Mouse (Mus musculus): ENCODE data around the gene Birc5.

GRCm38 (mm10) chr11:117810401-117811046 lies 38.5 kb upstream of the Birc5 start:
- TF ChIP-seq CTCF (IDR thresholded peaks at IDR 0.05; ENCODE audit: borderline replicate concordance, control insufficient read depth, extremely low read depth, insufficient read depth, low read length, poor library complexity) (peak; percentile 43; the same call in 1 of the 2 replicates), POLR2A (IDR thresholded peaks at IDR 0.05; ENCODE audit: control insufficient read depth, extremely low read depth, insufficient read depth, low read length, poor library complexity) (peak; percentile 39; the same call in 1 of the 2 replicates)
